Mouse (Mus musculus): ENCODE measurements around the gene Csmd2. TPM values are rescaled to one million over a fixed set of nuclear protein-coding genes. Genes with fewer than 3 reads are reported as not detected.
"Not testable (repeated sequence)": the region's sequence is repeated elsewhere in the genome, so short reads cannot be mapped to it uniquely, and the experiment has no call there.

Csmd2 gene
- polyA plus RNA-seq, 1 experiment from 2014 or later, result 0.21 TPM

DNA sequence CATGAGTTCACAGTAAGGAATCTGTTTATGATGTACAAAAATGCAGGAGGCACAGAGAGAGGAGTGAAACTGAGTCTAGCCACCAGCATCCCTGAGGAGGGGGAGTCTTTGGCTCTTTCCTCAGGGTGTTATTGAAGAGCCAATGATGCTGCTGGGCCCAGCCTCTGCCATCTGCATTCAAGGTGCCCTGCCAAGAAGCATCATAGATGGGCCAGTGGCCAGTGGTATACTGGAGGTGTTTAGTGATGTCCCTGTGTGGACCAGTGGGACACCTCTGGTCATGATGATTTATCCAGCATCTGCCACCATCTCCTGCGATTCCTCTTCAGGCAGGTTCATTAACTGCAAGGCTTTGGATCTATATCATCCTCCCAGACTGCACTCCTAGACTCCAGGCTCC, 61.1 kb downstream of the Csmd2 start:
- WGBS, result 77% methylated on average over 1 of the region's 1 CpGs

DNA sequence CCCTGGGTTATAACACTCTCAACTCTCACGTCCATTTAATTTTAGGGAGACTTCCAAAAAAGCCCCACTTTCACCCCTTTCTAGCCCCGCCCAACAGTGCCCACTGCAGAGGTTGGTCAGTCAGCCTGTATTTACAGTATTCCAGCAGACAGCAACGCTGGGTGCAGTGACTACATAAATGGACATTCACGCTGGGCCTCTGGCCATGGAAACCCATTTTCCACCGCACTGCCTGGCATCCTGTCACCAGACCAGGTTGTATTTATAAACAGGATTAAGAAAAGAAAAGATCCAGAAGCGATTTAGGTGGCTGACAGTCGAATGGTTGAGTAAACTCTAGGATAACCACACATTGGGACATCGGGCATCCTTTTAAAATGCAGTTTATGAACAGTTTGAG, 65.0 kb downstream of the Csmd2 start:
- Histone ChIP-seq H3K4me2 (no peak overlapping the region), H3K36me3 (no peaks in the 10 kb centered on the region), H3K27ac (no peak overlapping the region), H3K27me3 (no peaks in the 10 kb centered on the region), H3K4me3 (replicated peaks) (no peak overlapping the region), H3K4me1 (replicated peaks) (no peaks in the 10 kb centered on the region), H3K9ac (replicated peaks) (no peak overlapping the region), H3K9me3 (no peaks in the 10 kb centered on the region)
- 77% methylated on average over 8 of the region's 8 CpGs for WGBS
- no peak for ATAC-seq (ENCODE audit: insufficient number of reproducible peaks, insufficient read depth, low FRiP score, low TSS enrichment, low read depth)

More for the DNA sequence above, 61.1 kb downstream of the Csmd2 start:
- Histone ChIP-seq H3K4me2 (no peak overlapping the region), H3K27ac (no peak overlapping the region), H3K36me3 (no peaks in the 10 kb centered on the region), H3K4me1 (replicated peaks) (no peaks in the 10 kb centered on the region), H3K4me3 (replicated peaks) (no peak overlapping the region), H3K9ac (replicated peaks) (no peak overlapping the region), H3K9me3 (no peaks in the 10 kb centered on the region), H3K27me3 (no peaks in the 10 kb centered on the region)
- ATAC-seq (ENCODE audit: insufficient number of reproducible peaks, insufficient read depth, low FRiP score, low TSS enrichment, low read depth), result no peak

DNA sequence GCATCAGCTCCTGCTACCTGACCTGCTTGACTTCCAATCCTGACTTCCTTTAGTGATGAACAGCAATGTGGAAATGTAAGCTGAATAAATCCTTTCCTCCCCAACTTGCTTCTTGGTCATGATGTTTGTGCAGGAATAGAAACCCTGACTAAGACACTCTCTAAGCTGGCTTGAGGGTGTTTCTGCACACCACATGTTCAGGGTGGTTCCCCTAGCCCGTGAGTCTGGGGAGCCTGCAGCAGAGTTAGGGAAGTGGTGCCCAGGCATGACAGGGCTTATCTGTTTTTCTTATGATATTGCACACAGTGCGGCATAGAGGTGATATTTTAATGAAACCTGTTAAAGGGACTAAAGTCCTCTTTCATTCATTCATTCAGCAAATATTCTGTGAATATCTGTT, 73.6 kb downstream of the Csmd2 start:
- ATAC-seq (ENCODE audit: insufficient number of reproducible peaks, insufficient read depth, low FRiP score, low TSS enrichment, low read depth); H3K9ac ChIP-seq (replicated peaks); H3K4me3 ChIP-seq (replicated peaks); H3K4me1 ChIP-seq (replicated peaks); H3K27ac ChIP-seq; H3K4me2 ChIP-seq; H3K9me3 ChIP-seq; H3K36me3 ChIP-seq; H3K27me3 ChIP-seq: not testable (repeated sequence)
- WGBS, result 77% methylated on average over 2 of the region's 2 CpGs

DNA sequence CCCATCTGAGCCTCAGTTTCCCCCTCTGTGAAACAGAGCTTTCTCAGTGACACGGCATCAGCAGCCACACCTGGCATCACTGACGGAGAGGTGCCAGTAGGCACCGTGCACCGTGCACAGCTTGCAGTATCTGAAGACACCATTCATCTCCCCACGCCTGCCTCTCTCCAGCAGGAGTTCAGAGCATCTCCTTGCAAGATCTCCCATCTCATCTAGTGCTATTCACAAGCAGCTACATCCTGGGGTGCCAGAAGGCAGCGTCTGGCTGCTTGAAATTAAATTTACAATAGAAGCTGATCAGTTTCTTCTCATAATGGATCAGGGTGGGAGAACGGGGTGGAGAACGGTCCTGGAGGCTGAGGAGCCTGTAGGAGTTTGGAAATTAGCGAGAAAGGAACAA, 79.5 kb downstream of the Csmd2 start:
- Histone ChIP-seq H3K4me1 (replicated peaks) (no peaks in the 10 kb centered on the region), H3K4me2 (no peak overlapping the region), H3K9ac (replicated peaks) (no peak overlapping the region), H3K36me3 (no peaks in the 10 kb centered on the region), H3K9me3 (no peaks in the 10 kb centered on the region), H3K27ac (no peak overlapping the region), H3K4me3 (replicated peaks) (no peak overlapping the region), H3K27me3 (no peaks in the 10 kb centered on the region)
- WGBS, result 81% methylated on average over 9 of the region's 9 CpGs
- ATAC-seq (ENCODE audit: insufficient number of reproducible peaks, insufficient read depth, low FRiP score, low TSS enrichment, low read depth), result no peak

DNA sequence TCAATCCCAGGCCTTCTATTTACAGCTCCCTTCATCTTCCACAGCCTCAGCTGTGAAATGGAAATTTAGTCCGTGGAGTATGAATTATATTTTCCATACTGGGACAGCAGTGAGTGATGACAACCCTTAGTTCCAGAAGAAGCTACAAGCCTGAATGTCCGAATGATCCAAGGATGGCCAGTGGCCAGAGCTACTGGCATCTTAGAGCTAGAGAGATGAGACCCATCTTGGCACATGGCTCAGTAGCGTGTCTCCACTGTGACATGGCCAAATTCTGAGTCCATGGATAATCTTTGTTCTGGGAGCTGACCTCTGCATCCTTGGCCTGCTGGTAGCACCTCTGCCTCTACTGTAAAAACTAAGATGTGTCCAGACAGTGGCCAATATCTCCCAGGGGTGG, 96.8 kb downstream of the Csmd2 start:
- H3K4me3 ChIP-seq (replicated peaks), result no peak overlapping the region
- no peak for ATAC-seq (ENCODE audit: insufficient number of reproducible peaks, insufficient read depth, low FRiP score, low TSS enrichment, low read depth)
- H3K27me3 ChIP-seq, result no peaks in the 10 kb centered on the region
- no peaks in the 10 kb centered on the region for H3K9me3 ChIP-seq
- peaks cover 10% of the 10 kb centered on the region for H3K4me1 ChIP-seq (replicated peaks)
- no peaks in the 10 kb centered on the region for H3K36me3 ChIP-seq
- WGBS, result 94% methylated on average over 3 of the region's 3 CpGs
- H3K4me2 ChIP-seq, result no peak overlapping the region
- H3K27ac ChIP-seq, result no peak overlapping the region
- H3K9ac ChIP-seq (replicated peaks), result no peak overlapping the region

DNA sequence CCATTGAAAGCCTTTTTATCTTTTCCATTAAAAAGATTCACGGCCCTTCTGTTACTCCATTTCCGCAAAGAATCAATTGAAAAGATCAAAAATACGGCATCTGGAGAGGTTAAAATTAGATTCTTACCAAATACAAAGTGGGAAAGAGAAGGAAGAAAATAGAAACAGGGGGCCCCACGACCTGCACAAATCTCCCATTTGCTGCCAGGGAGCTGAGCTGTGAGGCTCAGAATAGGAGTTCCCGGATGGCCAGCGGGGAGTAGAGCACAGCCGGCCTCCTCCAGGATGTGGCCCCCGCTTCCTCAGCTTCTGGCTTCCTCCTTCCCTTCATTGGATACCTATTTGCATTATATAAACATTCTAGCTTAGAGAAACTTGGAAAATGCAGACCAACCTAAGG, 97.4 kb downstream of the Csmd2 start:
- H3K27ac ChIP-seq, result no peak overlapping the region
- H3K4me2 ChIP-seq, result no peak overlapping the region
- no peaks in the 10 kb centered on the region for H3K27me3 ChIP-seq
- H3K36me3 ChIP-seq, result no peaks in the 10 kb centered on the region
- peaks cover 10% of the 10 kb centered on the region for H3K4me1 ChIP-seq (replicated peaks)
- no peak for ATAC-seq (ENCODE audit: insufficient number of reproducible peaks, insufficient read depth, low FRiP score, low TSS enrichment, low read depth)
- 81% methylated on average over 8 of the region's 8 CpGs for WGBS
- H3K4me3 ChIP-seq (replicated peaks), result no peak overlapping the region
- H3K9ac ChIP-seq (replicated peaks), result no peak overlapping the region
- H3K9me3 ChIP-seq, result no peaks in the 10 kb centered on the region

- no peak overlapping the region for H3K27ac ChIP-seq
- 46% methylated on average over 5 of the region's 5 CpGs for WGBS
- no peaks in the 10 kb centered on the region for H3K36me3 ChIP-seq
- no peak overlapping the region for H3K4me2 ChIP-seq
- no peak for ATAC-seq (ENCODE audit: insufficient number of reproducible peaks, insufficient read depth, low FRiP score, low TSS enrichment, low read depth)
- H3K4me3 ChIP-seq (replicated peaks), result no peak overlapping the region
- H3K9me3 ChIP-seq, result no peaks in the 10 kb centered on the region
- no peak overlapping the region for H3K9ac ChIP-seq (replicated peaks)
- peaks cover 10% of the 10 kb centered on the region for H3K4me1 ChIP-seq (replicated peaks)
- H3K27me3 ChIP-seq, result no peaks in the 10 kb centered on the region
Measured at GRCm38 (mm10) chr4:128087147-128087606, 99.5 kb downstream of the Csmd2 start.

DNA sequence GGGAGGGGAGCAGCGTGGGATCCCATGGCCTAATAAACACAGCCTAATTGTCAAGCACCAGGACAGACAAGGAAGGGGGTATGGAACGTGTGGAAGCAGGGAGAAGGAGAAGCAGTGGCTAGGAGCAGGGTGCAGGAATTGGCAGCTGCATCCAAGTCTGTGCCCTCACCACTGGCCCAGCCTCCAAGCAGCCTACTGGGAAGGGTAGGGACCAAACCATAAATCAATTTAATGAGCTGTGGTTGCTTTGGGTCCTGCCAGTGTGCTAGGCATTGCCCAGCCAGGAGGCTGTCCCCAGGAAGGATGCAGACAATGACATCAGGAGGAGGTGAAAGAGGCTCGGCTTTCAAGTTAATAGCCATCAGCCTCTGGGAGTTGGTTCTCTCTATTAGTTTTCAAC, 100.0 kb downstream of the Csmd2 start:
- H3K4me3 ChIP-seq (replicated peaks), result no peak overlapping the region
- no peaks in the 10 kb centered on the region for H3K36me3 ChIP-seq
- ATAC-seq (ENCODE audit: insufficient number of reproducible peaks, insufficient read depth, low FRiP score, low TSS enrichment, low read depth), result no peak
- H3K4me2 ChIP-seq, result no peak overlapping the region
- H3K27me3 ChIP-seq, result no peaks in the 10 kb centered on the region
- H3K9me3 ChIP-seq, result no peaks in the 10 kb centered on the region
- no peak overlapping the region for H3K9ac ChIP-seq (replicated peaks)
- H3K4me1 ChIP-seq (replicated peaks), result peaks cover 10% of the 10 kb centered on the region
- H3K27ac ChIP-seq, result no peak overlapping the region
- 11% methylated on average over 3 of the region's 3 CpGs for WGBS

- WGBS, result 74% methylated on average over 3 of the region's 3 CpGs
- no peak overlapping the region for H3K4me3 ChIP-seq (replicated peaks)
- ATAC-seq (ENCODE audit: insufficient number of reproducible peaks, insufficient read depth, low FRiP score, low TSS enrichment, low read depth), result no peak
- no peak overlapping the region for H3K27ac ChIP-seq
- no peaks in the 10 kb centered on the region for H3K9me3 ChIP-seq
- H3K4me2 ChIP-seq, result no peak overlapping the region
- no peaks in the 10 kb centered on the region for H3K27me3 ChIP-seq
- no peaks in the 10 kb centered on the region for H3K36me3 ChIP-seq
- no peak overlapping the region for H3K9ac ChIP-seq (replicated peaks)
- peaks cover 10% of the 10 kb centered on the region for H3K4me1 ChIP-seq (replicated peaks)
Measured at GRCm38 (mm10) chr4:128088264-128088663, 100.6 kb downstream of the Csmd2 start.

- ATAC-seq (ENCODE audit: insufficient number of reproducible peaks, insufficient read depth, low FRiP score, low TSS enrichment, low read depth), result no peak
- Histone ChIP-seq H3K27me3 (no peaks in the 10 kb centered on the region), H3K27ac (no peak overlapping the region), H3K9ac (replicated peaks) (no peak overlapping the region), H3K9me3 (no peaks in the 10 kb centered on the region), H3K4me1 (replicated peaks) (peaks cover 10% of the 10 kb centered on the region), H3K4me2 (no peak overlapping the region), H3K4me3 (replicated peaks) (no peak overlapping the region), H3K36me3 (no peaks in the 10 kb centered on the region)
- 72% methylated on average over 3 of the region's 3 CpGs for WGBS
Measured at GRCm38 (mm10) chr4:128091938-128092337, 104.3 kb downstream of the Csmd2 start.

- Histone ChIP-seq H3K4me3 (replicated peaks) (no peak overlapping the region), H3K9ac (replicated peaks) (no peak overlapping the region), H3K27me3 (no peaks in the 10 kb centered on the region), H3K4me1 (replicated peaks) (no peaks in the 10 kb centered on the region), H3K9me3 (no peaks in the 10 kb centered on the region), H3K27ac (no peak overlapping the region), H3K4me2 (no peak overlapping the region), H3K36me3 (no peaks in the 10 kb centered on the region)
- WGBS, result 89% methylated on average over 5 of the region's 5 CpGs
- ATAC-seq (ENCODE audit: insufficient number of reproducible peaks, insufficient read depth, low FRiP score, low TSS enrichment, low read depth), result no peak
Measured at GRCm38 (mm10) chr4:128099515-128099914, 111.9 kb downstream of the Csmd2 start.

DNA sequence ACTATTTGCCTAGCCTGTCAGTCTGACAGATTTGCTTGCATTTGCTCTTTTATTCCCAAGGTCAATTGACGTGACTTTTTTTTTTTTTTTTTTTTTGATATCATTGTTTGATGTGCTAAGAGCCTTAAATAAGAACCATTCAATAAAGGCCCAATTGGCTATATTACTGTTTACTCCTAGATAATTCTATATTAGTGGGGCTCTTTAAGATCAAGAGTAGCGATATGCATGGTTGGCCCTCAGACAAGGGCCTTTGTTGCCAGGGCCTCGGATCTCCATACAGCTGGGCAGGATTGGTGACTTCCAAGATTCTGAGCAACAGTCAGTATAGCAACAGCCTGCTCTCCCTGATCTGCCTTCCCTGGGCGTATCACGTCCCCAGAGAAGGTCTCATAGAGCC, 112.9 kb downstream of the Csmd2 start:
- H3K36me3 ChIP-seq, result no peaks in the 10 kb centered on the region
- ATAC-seq (ENCODE audit: insufficient number of reproducible peaks, insufficient read depth, low FRiP score, low TSS enrichment, low read depth), result no peak
- WGBS, result 83% methylated on average over 5 of the region's 5 CpGs
- H3K9me3 ChIP-seq, result no peaks in the 10 kb centered on the region
- H3K27ac ChIP-seq, result no peak overlapping the region
- no peak overlapping the region for H3K9ac ChIP-seq (replicated peaks)
- no peak overlapping the region for H3K4me2 ChIP-seq
- no peak overlapping the region for H3K4me3 ChIP-seq (replicated peaks)
- H3K4me1 ChIP-seq (replicated peaks), result no peaks in the 10 kb centered on the region
- H3K27me3 ChIP-seq, result no peaks in the 10 kb centered on the region
